Mouse (Mus musculus) yolk sac, embryonic 10.5 days (tissue): ENCODE measurements around the gene Cyld.

Source experiments
- DNase-seq: peaks from one replicate; pipeline ENCODE4 v3.0.0-alpha.2; 2017; ENCODE audit warnings: low spot score

Cyld gene

DNA sequence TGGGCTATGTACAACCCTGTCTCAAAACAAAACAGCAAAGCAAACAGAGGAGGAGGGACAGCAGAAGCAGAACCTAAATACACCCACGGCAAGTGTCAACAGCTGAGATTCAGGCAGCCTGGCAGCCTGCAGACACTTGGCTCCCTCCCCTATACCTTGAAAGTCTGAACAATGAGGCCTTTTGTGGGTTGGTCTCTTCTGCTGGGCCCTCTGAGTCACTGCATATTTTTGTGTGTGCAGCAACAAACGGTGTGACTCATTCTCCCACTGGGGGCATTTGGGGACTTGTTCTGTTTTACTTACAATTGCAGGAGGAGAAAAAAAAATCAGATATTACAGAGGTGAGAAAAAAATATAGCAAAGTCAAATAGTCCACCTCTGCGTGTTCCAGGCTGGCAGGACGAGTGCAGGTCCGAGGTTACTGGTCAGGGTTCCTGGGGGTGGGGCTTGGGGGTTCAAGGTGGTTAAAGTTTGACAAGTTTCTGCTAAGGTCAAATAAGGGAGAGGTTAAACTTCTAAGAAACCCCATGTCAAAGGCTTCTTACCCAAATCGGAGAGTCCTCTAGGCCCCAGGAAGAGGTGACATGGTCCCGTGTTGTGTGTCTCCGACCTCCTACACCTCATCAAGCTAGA is 96.0 kb downstream of the Cyld start:
- peak; percentile 30 for DNase-seq

DNA sequence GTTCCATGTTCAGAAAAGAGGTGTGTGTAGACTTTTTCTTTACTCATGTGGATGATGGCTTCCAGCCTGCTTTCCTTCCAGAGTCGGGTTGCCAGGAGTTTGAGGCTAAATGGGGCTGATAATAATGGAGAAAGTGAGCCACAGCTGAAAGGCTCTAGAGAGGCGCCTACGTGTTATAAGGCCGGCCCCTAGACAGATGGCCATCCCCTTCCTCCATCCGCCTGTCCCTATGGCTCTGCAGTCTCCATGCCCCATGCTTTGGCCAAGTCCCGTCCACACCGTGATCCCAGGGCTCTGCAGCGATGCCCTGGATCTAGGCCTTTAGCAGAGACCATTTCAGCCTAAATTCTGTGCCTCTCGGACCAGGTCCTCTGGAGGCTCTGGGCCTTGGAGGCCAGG is 96.5 kb downstream of the Cyld start:
- DNase-seq, result no peak

DNA sequence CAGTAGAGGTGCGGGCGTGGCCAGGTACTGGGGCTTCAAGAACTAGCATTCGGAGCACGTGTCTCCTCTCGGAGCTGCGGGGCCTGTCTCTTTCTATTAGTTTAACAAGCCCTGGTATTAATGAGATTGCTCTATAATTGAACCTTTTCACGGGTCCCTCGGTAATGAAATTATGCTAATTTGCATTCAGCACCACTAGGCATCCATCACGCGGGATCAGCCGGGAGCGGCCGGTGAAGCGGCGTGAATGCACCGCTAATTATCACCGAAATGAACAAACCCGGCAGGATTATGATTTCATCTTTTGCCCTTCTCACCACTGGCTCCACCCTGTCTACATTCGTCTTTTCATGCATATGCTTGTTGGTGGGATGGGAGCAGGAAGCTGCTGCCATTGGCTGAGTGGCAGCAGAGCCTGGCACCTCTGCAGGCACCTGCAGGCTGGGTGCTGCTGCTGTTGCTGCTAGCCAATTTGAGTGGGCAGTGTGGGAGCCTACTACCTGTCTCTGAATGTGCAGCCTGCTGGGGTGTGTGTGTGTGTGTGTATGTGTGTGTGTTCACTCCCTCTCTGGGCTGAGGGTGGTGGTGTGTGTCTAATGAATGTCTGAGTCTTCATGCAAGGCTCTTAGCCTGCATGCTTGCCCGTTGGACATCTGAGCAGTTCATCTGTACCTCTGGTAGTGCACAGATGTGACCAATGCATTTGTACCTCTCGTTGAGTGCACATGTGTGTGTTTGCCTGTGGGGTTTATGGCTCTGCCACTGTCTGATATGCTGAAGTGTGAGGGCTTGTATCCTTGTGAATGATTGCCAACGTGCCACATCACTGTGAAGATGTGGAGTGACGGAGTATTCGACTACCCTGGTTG is 97.2 kb downstream of the Cyld start:
- DNase-seq, result no peak

DNA sequence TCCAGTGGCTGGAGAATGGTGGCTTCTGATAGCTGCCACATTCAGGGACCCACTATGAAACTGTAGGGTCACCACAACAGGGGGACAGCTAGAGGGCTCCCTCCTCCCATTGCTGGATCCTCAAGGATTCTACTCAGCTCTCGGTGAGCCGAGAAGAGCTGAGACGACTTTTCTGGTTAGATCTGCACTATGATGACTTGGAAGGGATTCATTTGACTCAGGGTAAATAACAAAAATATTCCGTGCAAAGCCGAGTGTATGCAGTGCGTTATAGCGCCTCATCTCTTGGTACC is 97.7 kb downstream of the Cyld start:
- DNase-seq, result no peak

DNA sequence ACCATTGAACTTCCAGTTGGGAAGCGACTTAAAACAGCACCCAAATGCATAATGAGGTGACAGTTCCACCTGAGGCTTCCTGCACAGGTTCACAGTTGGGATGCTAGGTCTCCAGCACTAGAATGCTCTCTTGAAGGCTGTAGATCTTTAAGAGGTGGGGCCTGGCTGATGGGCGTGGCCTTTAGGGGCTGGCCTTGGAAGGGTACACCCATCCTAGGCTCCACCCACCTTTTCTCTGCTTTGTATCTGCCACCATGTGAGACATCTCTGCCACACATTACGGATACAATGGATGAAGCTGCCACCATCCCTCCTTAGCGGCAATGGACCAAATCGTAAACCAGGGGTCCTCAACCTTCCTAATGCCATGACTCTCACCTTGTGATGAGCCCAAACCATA is 99.1 kb downstream of the Cyld start:
- DNase-seq, result no peak

DNA sequence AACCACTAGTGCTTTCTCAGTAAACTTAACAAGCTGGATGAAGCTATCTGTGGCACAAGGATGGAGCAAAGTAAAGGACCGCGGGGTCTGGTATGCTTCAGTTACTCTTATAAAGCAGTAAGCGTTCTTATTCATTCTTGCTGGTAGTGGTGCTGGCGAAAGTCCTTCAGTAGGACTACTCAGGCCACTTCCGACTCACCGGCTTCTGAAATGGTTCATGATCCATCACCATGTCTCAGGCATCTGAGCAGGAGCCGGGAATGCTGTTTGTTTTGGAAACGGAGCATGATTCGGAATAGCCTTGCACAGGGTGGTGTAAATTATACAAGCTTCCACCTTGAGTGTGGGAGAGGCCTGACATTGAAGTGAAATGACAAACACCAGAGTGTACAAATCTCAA is 99.8 kb downstream of the Cyld start:
- no peak for DNase-seq
